Mouse (Mus musculus): ENCODE measurements around the gene Dlx4. TPM values are rescaled to one million over a fixed set of nuclear protein-coding genes. Genes with fewer than 3 reads are reported as not detected.

Gene Dlx4
- polyA plus RNA-seq, 1 experiment from 2014 or later: 0.80 TPM

- no peak overlapping the region for H3K9ac ChIP-seq (ENCODE audit: low read length)
- DNase-seq (ENCODE audit: low spot score): no peak
- no peaks in the 10 kb centered on the region for H3K4me1 ChIP-seq (ENCODE audit: control insufficient read depth, insufficient read depth, low read length)
- no peak overlapping the region for H3K27ac ChIP-seq (replicated peaks; ENCODE audit: low read depth, low read length)
- WGBS: 85% methylated on average over 8 of the region's 8 CpGs
- H3K9me3 ChIP-seq (ENCODE audit: control insufficient read depth, low read length): no peaks in the 10 kb centered on the region
- no peak overlapping the region for H3K4me3 ChIP-seq (ENCODE audit: low read depth, low read length)
- no peaks in the 10 kb centered on the region for H3K27me3 ChIP-seq (ENCODE audit: control insufficient read depth, insufficient read depth, low read length)
- H3K4me2 ChIP-seq (ENCODE audit: low read depth, severe bottlenecking): no peak overlapping the region
- no peaks in the 10 kb centered on the region for H3K36me3 ChIP-seq (ENCODE audit: control insufficient read depth, insufficient read depth, low read length)
- ATAC-seq (ENCODE audit: insufficient number of reproducible peaks, low FRiP score, low TSS enrichment, low read depth): no peak
Observed at GRCm38 (mm10) chr11:95159763-95160371, 13.8 kb upstream of the Dlx4 start.

GRCm38 (mm10) chr11:95157872-95158271 lies 11.8 kb upstream of the Dlx4 start:
- Histone ChIP-seq H3K9ac (ENCODE audit: low read length) (no peak overlapping the region), H3K36me3 (ENCODE audit: control insufficient read depth, insufficient read depth, low read length) (no peaks in the 10 kb centered on the region), H3K4me3 (ENCODE audit: low read depth, low read length) (no peak overlapping the region), H3K4me2 (ENCODE audit: low read depth, severe bottlenecking) (no peak overlapping the region), H3K4me1 (ENCODE audit: control insufficient read depth, insufficient read depth, low read length) (no peaks in the 10 kb centered on the region), H3K27me3 (ENCODE audit: control insufficient read depth, insufficient read depth, low read length) (peaks cover 3% of the 10 kb centered on the region; the same call in 1 of the 2 replicates), H3K9me3 (ENCODE audit: control insufficient read depth, low read length) (no peaks in the 10 kb centered on the region), H3K27ac (replicated peaks; ENCODE audit: low read depth, low read length) (no peak overlapping the region)
- 78% methylated on average over 5 of the region's 5 CpGs for WGBS
- no peak for ATAC-seq (ENCODE audit: insufficient number of reproducible peaks, low FRiP score, low TSS enrichment, low read depth)
- DNase-seq (ENCODE audit: low spot score): no peak

- Histone ChIP-seq H3K4me1 (ENCODE audit: control insufficient read depth, insufficient read depth, low read length) (no peaks in the 10 kb centered on the region), H3K9me3 (ENCODE audit: control insufficient read depth, low read length) (no peaks in the 10 kb centered on the region), H3K4me3 (ENCODE audit: low read depth, low read length) (no peak overlapping the region), H3K4me2 (ENCODE audit: low read depth, severe bottlenecking) (no peak overlapping the region), H3K9ac (ENCODE audit: low read length) (no peak overlapping the region), H3K27me3 (ENCODE audit: control insufficient read depth, insufficient read depth, low read length) (peaks cover 8% of the 10 kb centered on the region), H3K36me3 (ENCODE audit: control insufficient read depth, insufficient read depth, low read length) (no peaks in the 10 kb centered on the region), H3K27ac (replicated peaks; ENCODE audit: low read depth, low read length) (no peak overlapping the region)
- WGBS: 47% methylated on average over 5 of the region's 5 CpGs
- DNase-seq (ENCODE audit: low spot score): no peak
- no peak for ATAC-seq (ENCODE audit: insufficient number of reproducible peaks, low FRiP score, low TSS enrichment, low read depth)
Observed at GRCm38 (mm10) chr11:95157356-95157755, 11.3 kb upstream of the Dlx4 start.

- Histone ChIP-seq H3K4me3 (ENCODE audit: low read depth, low read length) (no peak overlapping the region), H3K4me1 (ENCODE audit: control insufficient read depth, insufficient read depth, low read length) (no peaks in the 10 kb centered on the region), H3K27me3 (ENCODE audit: control insufficient read depth, insufficient read depth, low read length) (peaks cover 24% of the 10 kb centered on the region)
Observed at GRCm38 (mm10) chr11:95155511-95155910, 9.4 kb upstream of the Dlx4 start.

GRCm38 (mm10) chr11:95153681-95154080 lies 7.6 kb upstream of the Dlx4 start:
- 81% methylated on average over 5 of the region's 5 CpGs for WGBS
- no peaks in the 10 kb centered on the region for H3K9me3 ChIP-seq (ENCODE audit: control insufficient read depth, low read length)
- no peak for DNase-seq (ENCODE audit: low spot score)

More at GRCm38 (mm10) chr11:95155511-95155910, 9.4 kb upstream of the Dlx4 start:
- no peak for ATAC-seq (ENCODE audit: insufficient number of reproducible peaks, low FRiP score, low TSS enrichment, low read depth)
- 89% methylated on average over 2 of the region's 2 CpGs for WGBS
- Histone ChIP-seq H3K36me3 (ENCODE audit: control insufficient read depth, insufficient read depth, low read length) (no peaks in the 10 kb centered on the region), H3K27ac (replicated peaks; ENCODE audit: low read depth, low read length) (no peak overlapping the region), H3K9ac (ENCODE audit: low read length) (no peak overlapping the region), H3K4me2 (ENCODE audit: low read depth, severe bottlenecking) (no peak overlapping the region), H3K9me3 (ENCODE audit: control insufficient read depth, low read length) (no peaks in the 10 kb centered on the region)
- DNase-seq (ENCODE audit: low spot score): no peak

GRCm38 (mm10) chr11:95153116-95153515 lies 7.1 kb upstream of the Dlx4 start:
- no peak for DNase-seq (ENCODE audit: low spot score)
- Histone ChIP-seq H3K4me3 (ENCODE audit: low read depth, low read length) (no peak overlapping the region), H3K27ac (replicated peaks; ENCODE audit: low read depth, low read length) (no peak overlapping the region), H3K27me3 (ENCODE audit: control insufficient read depth, insufficient read depth, low read length) (peaks cover 42% of the 10 kb centered on the region), H3K4me2 (ENCODE audit: low read depth, severe bottlenecking) (no peak overlapping the region), H3K36me3 (ENCODE audit: control insufficient read depth, insufficient read depth, low read length) (no peaks in the 10 kb centered on the region), H3K4me1 (ENCODE audit: control insufficient read depth, insufficient read depth, low read length) (no peaks in the 10 kb centered on the region), H3K9ac (ENCODE audit: low read length) (no peak overlapping the region), H3K9me3 (ENCODE audit: control insufficient read depth, low read length) (no peaks in the 10 kb centered on the region)
- WGBS: 33% methylated on average over 5 of the region's 5 CpGs
- ATAC-seq (ENCODE audit: insufficient number of reproducible peaks, low FRiP score, low TSS enrichment, low read depth): no peak

More at GRCm38 (mm10) chr11:95153681-95154080, 7.6 kb upstream of the Dlx4 start:
- no peak overlapping the region for H3K9ac ChIP-seq (ENCODE audit: low read length)
- no peak overlapping the region for H3K27ac ChIP-seq (replicated peaks; ENCODE audit: low read depth, low read length)
- no peak for ATAC-seq (ENCODE audit: insufficient number of reproducible peaks, low FRiP score, low TSS enrichment, low read depth)
- H3K27me3 ChIP-seq (ENCODE audit: control insufficient read depth, insufficient read depth, low read length): peaks cover 37% of the 10 kb centered on the region
- no peak overlapping the region for H3K4me2 ChIP-seq (ENCODE audit: low read depth, severe bottlenecking)
- H3K4me3 ChIP-seq (ENCODE audit: low read depth, low read length): no peak overlapping the region
- H3K4me1 ChIP-seq (ENCODE audit: control insufficient read depth, insufficient read depth, low read length): no peaks in the 10 kb centered on the region
- no peaks in the 10 kb centered on the region for H3K36me3 ChIP-seq (ENCODE audit: control insufficient read depth, insufficient read depth, low read length)

- Histone ChIP-seq H3K4me2 (ENCODE audit: low read depth, severe bottlenecking) (no peak overlapping the region), H3K27me3 (ENCODE audit: control insufficient read depth, insufficient read depth, low read length) (peaks cover 69% of the 10 kb centered on the region), H3K4me3 (ENCODE audit: low read depth, low read length) (no peak overlapping the region; the same call in 1 of the 2 replicates), H3K36me3 (ENCODE audit: control insufficient read depth, insufficient read depth, low read length) (no peaks in the 10 kb centered on the region), H3K4me1 (ENCODE audit: control insufficient read depth, insufficient read depth, low read length) (peaks cover 7% of the 10 kb centered on the region), H3K9ac (ENCODE audit: low read length) (no peak overlapping the region), H3K9me3 (ENCODE audit: control insufficient read depth, low read length) (no peaks in the 10 kb centered on the region), H3K27ac (replicated peaks; ENCODE audit: low read depth, low read length) (no peak overlapping the region)
- 2% methylated on average over 33 of the region's 33 CpGs for WGBS
- peak; percentile 69 for DNase-seq (ENCODE audit: low spot score)
- ATAC-seq (ENCODE audit: insufficient number of reproducible peaks, low FRiP score, low TSS enrichment, low read depth): no peak
Observed at GRCm38 (mm10) chr11:95150269-95151049, 4.4 kb upstream of the Dlx4 start.

- peaks cover 77% of the 10 kb centered on the region for H3K27me3 ChIP-seq (ENCODE audit: control insufficient read depth, insufficient read depth, low read length)
- ATAC-seq (ENCODE audit: insufficient number of reproducible peaks, low FRiP score, low TSS enrichment, low read depth) (no peak), DNase-seq (ENCODE audit: low spot score) (peak; percentile 63)
- peaks cover 14% of the 10 kb centered on the region for H3K4me1 ChIP-seq (ENCODE audit: control insufficient read depth, insufficient read depth, low read length)
- H3K4me2 ChIP-seq (ENCODE audit: low read depth, severe bottlenecking): no peak overlapping the region
- H3K9ac ChIP-seq (ENCODE audit: low read length): no peak overlapping the region
- H3K27ac ChIP-seq (replicated peaks; ENCODE audit: low read depth, low read length): no peak overlapping the region
- WGBS: 3% methylated on average over 27 of the region's 27 CpGs
- no peaks in the 10 kb centered on the region for H3K36me3 ChIP-seq (ENCODE audit: control insufficient read depth, insufficient read depth, low read length)
- no peak overlapping the region; the same call in 1 of the 2 replicates for H3K4me3 ChIP-seq (ENCODE audit: low read depth, low read length)
- no peaks in the 10 kb centered on the region for H3K9me3 ChIP-seq (ENCODE audit: control insufficient read depth, low read length)
Observed at GRCm38 (mm10) chr11:95149462-95150268, 3.6 kb upstream of the Dlx4 start.
